Mouse (Mus musculus) cortical plate, adult 2 months (tissue): ENCODE measurements around the gene Limch1.

Source experiments
- CTCF ChIP-seq: fragments of 200-500 bp; IDR thresholded peaks from 2 replicates; pipeline ENCODE4 v1.5.1; 2011; ENCODE audit warnings: mild to moderate bottlenecking, control low read depth, low read length; ENCODE audit not compliant: insufficient read depth; ENCODE audit errors: extremely low read depth
- POLR2A ChIP-seq: fragments of 200-500 bp; IDR thresholded peaks from 2 replicates; pipeline ENCODE4 v1.6.1; 2011; ENCODE audit warnings: mild to moderate bottlenecking, low read length, control low read depth; ENCODE audit not compliant: insufficient read depth; ENCODE audit errors: extremely low read depth

GRCm38 (mm10) chr5:66815877-66816276, 70.2 kb downstream of the Limch1 start:
- TF ChIP-seq POLR2A, result no peak
- TF ChIP-seq CTCF, result no peak
